Mouse (Mus musculus) embryonic stem cell, embryonic (primary cell): Measurements from ENCODE around the gene Shisa7.

Source experiments
- CTCF ChIA-PET, 4 experiments: fragments of 300-600 bp in 2 of 4; fragments of 350-600 bp in 2 of 4; sonication (Branson Sonifier 250); formaldehyde crosslinking; loops; one replicate each; lab custom pipeline; 2022; ENCODE audit warnings: inconsistent platforms in 2 of 4; lab: Charles Lee
- POLR2A ChIA-PET, 4 experiments: fragments of 300-600 bp in 2 of 4; fragments of 350-600 bp in 2 of 4; sonication (Branson Sonifier 250); formaldehyde crosslinking; loops; one replicate each; lab custom pipeline; 2022; ENCODE audit warnings: antibody characterized with exemption in 4 of 4, inconsistent platforms in 1 of 4; lab: Charles Lee

Shisa7 gene

GRCm38 (mm10) chr7:4793674-4794073 is 50.8 kb downstream of the Shisa7 start:
- POLR2A ChIA-PET: interaction anchor here (0.5 to 25.1 kb wide), 79 partner anchors 10 to 322 kb away, joined by 3 to 989 read pairs (median 9); partner anchors contain the start of genes Cox6b2 (in 4 of the 4), Kmt5c (in 3 of the 4), Ube2s (in 3 of the 4) and Hspbp1 (in 2 of the 4)
- CTCF ChIA-PET: interaction anchor here in 2 of 4 experiments (0.6 to 1.4 kb wide), 6 partner anchors 13 to 284 kb away, joined by 3 to 5 read pairs (median 4); partner anchors contain the start of gene Cox6b2 (in 1 of the 2)

GRCm38 (mm10) chr7:4793248-4793647 is 51.2 kb downstream of the Shisa7 start:
- POLR2A ChIA-PET: interaction anchor here (0.5 to 25.1 kb wide), 238 partner anchors 10 to 1569 kb away, joined by 3 to 989 read pairs (median 5); partner anchors contain the start of genes Cox6b2 (in 4 of the 4), Fam71e2 (in 4 of the 4), Tmem190 (in 4 of the 4) and Ube2s (in 4 of the 4)
- CTCF ChIA-PET: interaction anchor here in 3 of 4 experiments (0.5 to 1.3 kb wide), 17 partner anchors 13 to 1532 kb away, joined by 3 to 8 read pairs (median 3); partner anchors contain the start of genes Cnot3 (in 1 of the 3), Cox6b2 (in 1 of the 3) and Kmt5c (in 1 of the 3)

- POLR2A ChIA-PET: interaction anchor here (0.5 to 25.1 kb wide), 265 partner anchors 9 to 1570 kb away, joined by 3 to 989 read pairs (median 5); partner anchors contain the start of genes Cox6b2 (in 4 of the 4), Fam71e2 (in 4 of the 4), Tmem190 (in 4 of the 4) and Ube2s (in 4 of the 4)
- CTCF ChIA-PET: interaction anchor here (0.5 to 1.3 kb wide), 21 partner anchors 14 to 1531 kb away, joined by 3 to 8 read pairs (median 3); partner anchors contain the start of genes Cnot3 (in 1 of the 4), Cox6b2 (in 1 of the 4) and Kmt5c (in 1 of the 4)
Measured at GRCm38 (mm10) chr7:4792278-4793212, 52.0 kb downstream of the Shisa7 start, which contains the start of gene Rpl28. Rpl28 (plus strand) TSS chr7:4792874.

GRCm38 (mm10) chr7:4789436-4789935 is 55.0 kb downstream of the Shisa7 start, which contains the start of gene Tmem238:
Tmem238 (minus strand) TSS chr7:4789656.
- ChIA-PET CTCF (interaction anchor here (0.7 to 1.6 kb wide), 7 partner anchors 12 to 244 kb away, joined by 3 to 6 read pairs (median 3); partner anchors contain the start of gene Syt5 (in 1 of the 4)), POLR2A (interaction anchor here (0.6 to 25.1 kb wide), 98 partner anchors 8 to 1499 kb away, joined by 3 to 989 read pairs (median 5); partner anchors contain the start of genes Cox6b2 (in 4 of the 4), Hspbp1 (in 3 of the 4), Isoc2a (in 3 of the 4) and Kmt5c (in 3 of the 4))

GRCm38 (mm10) chr7:4788499-4789435 is 55.7 kb downstream of the Shisa7 start:
- ChIA-PET POLR2A (interaction anchor here (0.5 to 25.1 kb wide), 112 partner anchors 7 to 1572 kb away, joined by 3 to 989 read pairs (median 5); partner anchors contain the start of genes Cox6b2 (in 4 of the 4), Hspbp1 (in 3 of the 4), Isoc2a (in 3 of the 4) and Kmt5c (in 3 of the 4)), CTCF (interaction anchor here (0.5 to 1.6 kb wide), 8 partner anchors 12 to 241 kb away, joined by 3 to 6 read pairs (median 3); partner anchors contain the start of gene Syt5 (in 1 of the 4))

- ChIA-PET POLR2A (interaction anchor here (0.6 to 9.8 kb wide), 28 partner anchors 9 to 285 kb away, joined by 3 to 132 read pairs (median 4); partner anchors contain the start of genes Rpl28 (in 4 of the 4), Cox6b2 (in 3 of the 4), Ube2s (in 3 of the 4) and Kmt5c (in 2 of the 4)), CTCF (interaction anchor here in 3 of 4 experiments (0.6 to 1.4 kb wide), 5 partner anchors 23 to 128 kb away, joined by 3 to 6 read pairs (median 3); partner anchors contain the start of genes Cox6b2 (in 1 of the 3) and Hspbp1 (in 1 of the 3))
Measured at GRCm38 (mm10) chr7:4783667-4784268, 60.7 kb downstream of the Shisa7 start.

- CTCF ChIA-PET: interaction anchor here in 3 of 4 experiments (0.6 to 1.4 kb wide), 3 partner anchors 24 to 255 kb away, joined by 3 to 4 read pairs (median 3); no protein-coding TSS in a partner anchor
- POLR2A ChIA-PET: interaction anchor here (0.5 to 9.8 kb wide), 17 partner anchors 10 to 251 kb away, joined by 3 to 132 read pairs (median 6); partner anchors contain the start of genes Rpl28 (in 4 of the 4), Cox6b2 (in 2 of the 4) and Ube2s (in 2 of the 4)
Measured at GRCm38 (mm10) chr7:4782759-4783158, 61.7 kb downstream of the Shisa7 start, which contains the start of the genes Il11 and Tmem190. Il11 (minus strand) TSS chr7:4782859. Tmem190 (plus strand) TSS chr7:4782937.

GRCm38 (mm10) chr7:4782130-4782529 is 62.4 kb downstream of the Shisa7 start:
- POLR2A ChIA-PET: interaction anchor here in 3 of 4 experiments (0.7 to 9.8 kb wide), 21 partner anchors 7 to 222 kb away, joined by 3 to 132 read pairs (median 8); partner anchors contain the start of genes Rpl28 (in 3 of the 3), Cox6b2 (in 2 of the 3), Ube2s (in 2 of the 3) and Kmt5c (in 1 of the 3)
- CTCF ChIA-PET: interaction anchor here in 2 of 4 experiments (0.6 to 1.5 kb wide), 3 partner anchors 77 to 254 kb away, joined by 3 to 4 read pairs (median 4); no protein-coding TSS in a partner anchor

GRCm38 (mm10) chr7:4779921-4780320 is 64.6 kb downstream of the Shisa7 start:
- POLR2A ChIA-PET: interaction anchor here in 3 of 4 experiments (0.5 to 10.9 kb wide), 15 partner anchors 9 to 163 kb away, joined by 3 to 152 read pairs (median 9); partner anchors contain the start of genes Rpl28 (in 3 of the 3), Cox6b2 (in 2 of the 3), Tmem238 (in 2 of the 3) and Ube2s (in 1 of the 3)
- CTCF ChIA-PET: interaction anchor here in 1 of 4 experiments (1.1 kb wide), 1 partner anchor 27 kb away, joined by 3 read pairs; the partner anchor contains the start of gene Cox6b2

GRCm38 (mm10) chr7:4777851-4778637 is 66.5 kb downstream of the Shisa7 start:
- CTCF ChIA-PET: interaction anchor here in 3 of 4 experiments (0.5 to 1.3 kb wide), 4 partner anchors 11 to 221 kb away, joined by 3 to 10 read pairs (median 5); partner anchors contain the start of genes Shisa7 (in 1 of the 3) and Tmem238 (in 1 of the 3)
- POLR2A ChIA-PET: interaction anchor here (0.5 to 10.9 kb wide), 41 partner anchors 8 to 231 kb away, joined by 3 to 152 read pairs (median 7); partner anchors contain the start of genes Rpl28 (in 4 of the 4), Tmem238 (in 4 of the 4), Cox6b2 (in 3 of the 4) and Ube2s (in 3 of the 4)

- CTCF ChIA-PET: interaction anchor here (0.5 to 1.6 kb wide), 10 partner anchors 9 to 232 kb away, joined by 3 to 10 read pairs (median 4); partner anchors contain the start of genes Shisa7 (in 1 of the 4) and Tmem238 (in 1 of the 4)
- POLR2A ChIA-PET: interaction anchor here (0.5 to 10.9 kb wide), 55 partner anchors 9 to 162 kb away, joined by 3 to 152 read pairs (median 6); partner anchors contain the start of genes Cox6b2 (in 4 of the 4), Rpl28 (in 4 of the 4), Tmem238 (in 4 of the 4) and Ube2s (in 3 of the 4)
Measured at GRCm38 (mm10) chr7:4776861-4777830, 67.3 kb downstream of the Shisa7 start.

GRCm38 (mm10) chr7:4776131-4776530 is 68.4 kb downstream of the Shisa7 start:
- CTCF ChIA-PET: interaction anchor here in 2 of 4 experiments (1.0 to 1.6 kb wide), 3 partner anchors 10 to 71 kb away, joined by 3 to 7 read pairs (median 3); no protein-coding TSS in a partner anchor
- POLR2A ChIA-PET: interaction anchor here (0.8 to 10.9 kb wide), 30 partner anchors 10 to 287 kb away, joined by 3 to 152 read pairs (median 10); partner anchors contain the start of genes Rpl28 (in 4 of the 4), Tmem238 (in 4 of the 4), Cox6b2 (in 3 of the 4) and Ube2s (in 2 of the 4)
